Mouse (Mus musculus): Measurements from ENCODE around the gene Dennd2a.

Gene Dennd2a

GRCm38 (mm10) chr6:39414106-39414505, 143.6 kb downstream of the Dennd2a start:
- DNase-seq: no peak
